Mouse (Mus musculus) hindbrain, embryonic 11.5 days (tissue): ENCODE measurements around the gene Zfp473. TPM values are rescaled to one million over a fixed set of nuclear protein-coding genes. Genes with fewer than 3 reads are reported as not detected.

Source experiments
- ATAC-seq: fragments of 200-750 bp; cut with Nextera tagmentation; 2 replicates; pipeline ENCODE4 v1.8.0; 2017; ENCODE audit warnings: mild to moderate bottlenecking, moderate TSS enrichment, moderate library complexity; ENCODE audit not compliant: low FRiP score
- DNase-seq: peaks from one replicate; pipeline ENCODE4 v3.0.0-alpha.2; 2015; ENCODE audit warnings: low spot score
- H3K27ac ChIP-seq: fragments of 300-500 bp; sonication (generic); 2 replicates; pipeline ENCODE4 v1.5.1; 2014; ENCODE audit warnings: mild to moderate bottlenecking, low read depth, low read length
- H3K27me3 ChIP-seq: fragments of 300-500 bp; sonication (generic); 2 replicates; pipeline ENCODE4 v1.6.1; 2014; ENCODE audit warnings: mild to moderate bottlenecking, low read length, moderate library complexity, mixed read lengths; ENCODE audit not compliant: control insufficient read depth, insufficient read depth
- H3K36me3 ChIP-seq: fragments of 300-500 bp; sonication (generic); 2 replicates; pipeline ENCODE4 v1.6.1; 2014; ENCODE audit warnings: mild to moderate bottlenecking, low read length, moderate library complexity, mixed read lengths; ENCODE audit not compliant: control insufficient read depth, insufficient read depth
- H3K4me1 ChIP-seq: fragments of 300-500 bp; sonication (generic); replicated peaks from 2 replicates; pipeline ENCODE4 v1.6.1; 2014; ENCODE audit warnings: low read length, mixed read lengths; ENCODE audit not compliant: control insufficient read depth, insufficient read depth
- H3K4me2 ChIP-seq: fragments of 300-500 bp; sonication (generic); replicated peaks from 2 replicates; pipeline ENCODE4 v1.6.1; 2014; ENCODE audit warnings: mild to moderate bottlenecking, low read depth, low read length
- H3K4me3 ChIP-seq: fragments of 300-500 bp; sonication (generic); 2 replicates; pipeline ENCODE4 v1.5.1; 2014; ENCODE audit warnings: low read depth, low read length
- H3K9ac ChIP-seq: fragments of 300-500 bp; sonication (generic); 2 replicates; pipeline ENCODE4 v1.6.1; 2014; ENCODE audit warnings: low read depth, low read length
- H3K9me3 ChIP-seq: fragments of 300-500 bp; sonication (generic); 2 replicates; pipeline ENCODE4 v1.6.1; 2016; ENCODE audit warnings: low read length; ENCODE audit not compliant: control insufficient read depth
- WGBS: fragments of 180-500 bp; shearing (Covaris S2); extraction: QIAGEN DNeasy Blood & Tissue Kit; methylation state at CpG from one replicate; pipeline ENCODE4 v1.1.7; 2014; 5-methylcytosine and 5-hydroxymethylcytosine counted together
- polyA plus RNA-seq: library from polyadenylated mRNA; unstranded; fragments of >200 nt; fragmentation: Nextera tagmentation; extraction: Ambion mirVana; gene quantifications from 2 replicates; pipeline ENCODE4 v1.2.1, GENCODE M21; 2014

Gene Zfp473
- polyA plus RNA-seq, 1 experiment from 2014 or later: 3.0 TPM

DNA sequence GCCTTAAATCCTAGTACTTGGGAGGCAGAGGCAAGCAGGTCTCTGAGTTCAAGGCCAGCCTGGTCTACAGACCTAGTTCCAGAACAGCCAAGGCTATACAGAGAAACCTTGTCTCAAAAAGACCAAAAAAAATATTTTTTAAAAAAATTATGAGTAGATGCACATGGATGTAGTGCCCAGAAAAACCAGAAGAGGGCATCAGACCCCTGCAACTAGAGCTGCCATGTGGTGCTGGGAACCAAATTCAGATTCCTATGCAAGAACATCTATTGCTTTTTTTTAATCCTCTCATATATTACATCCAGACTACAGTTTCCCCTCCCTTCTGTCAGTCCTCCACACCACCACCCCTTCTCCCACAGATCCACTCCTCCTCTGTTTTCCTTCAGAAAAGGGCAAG is 44.5 kb downstream of the Zfp473 start:
- Histone ChIP-seq H3K27me3 (no peaks in the 10 kb centered on the region), H3K9me3 (no peaks in the 10 kb centered on the region), H3K36me3 (no peaks in the 10 kb centered on the region), H3K27ac (no peak overlapping the region), H3K9ac (no peak overlapping the region), H3K4me2 (no peak overlapping the region), H3K4me3 (no peak overlapping the region), H3K4me1 (no peaks in the 10 kb centered on the region)
- no peak for DNase-seq
- no peak for ATAC-seq

DNA sequence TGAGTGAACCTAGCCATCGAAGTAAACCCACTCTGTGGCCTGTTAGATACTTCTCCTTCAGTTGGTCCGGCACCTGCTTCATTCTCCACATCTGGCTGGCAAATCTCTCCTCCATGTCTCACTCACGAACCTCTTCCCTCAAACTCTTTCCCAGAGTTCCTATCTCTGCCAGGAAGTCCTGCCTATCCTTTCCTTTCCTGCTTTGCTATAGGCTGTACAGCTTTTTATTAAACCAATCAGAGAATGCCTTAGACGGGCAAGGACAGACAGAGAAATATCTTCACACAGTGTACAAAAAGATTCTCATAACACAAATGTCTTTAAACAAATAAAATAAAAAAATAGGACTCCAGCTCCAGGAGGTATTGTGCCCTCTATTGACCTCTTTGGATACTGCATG is 45.8 kb downstream of the Zfp473 start:
- no peak overlapping the region for H3K4me2 ChIP-seq
- no peak overlapping the region for H3K4me3 ChIP-seq
- H3K27me3 ChIP-seq: no peaks in the 10 kb centered on the region
- no peaks in the 10 kb centered on the region for H3K9me3 ChIP-seq
- no peak overlapping the region for H3K27ac ChIP-seq
- H3K9ac ChIP-seq: no peak overlapping the region
- no peaks in the 10 kb centered on the region for H3K36me3 ChIP-seq
- WGBS: 91% methylated on average over 4 of the region's 4 CpGs
- H3K4me1 ChIP-seq: no peaks in the 10 kb centered on the region
- DNase-seq (no peak), ATAC-seq (no peak)

DNA sequence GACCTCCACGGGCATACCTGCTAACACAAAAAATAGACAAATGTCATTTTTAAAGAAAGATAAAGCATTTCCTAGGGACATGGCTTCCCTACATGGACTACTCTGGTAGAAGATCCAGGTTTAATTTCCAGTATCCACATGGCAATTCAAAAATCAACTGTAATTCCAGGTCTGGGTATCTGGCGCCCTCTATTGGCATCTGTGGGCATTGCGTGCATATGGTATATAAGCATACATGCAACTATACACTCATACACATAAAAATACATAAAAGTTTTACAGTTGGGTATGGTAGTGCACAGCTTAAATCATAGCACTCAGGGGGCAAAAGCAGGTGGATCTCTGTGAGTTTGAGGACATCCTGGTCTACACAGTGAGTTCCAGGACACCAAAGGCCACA is 46.5 kb downstream of the Zfp473 start:
- peak; percentile 54 for DNase-seq
- no peak for ATAC-seq

DNA sequence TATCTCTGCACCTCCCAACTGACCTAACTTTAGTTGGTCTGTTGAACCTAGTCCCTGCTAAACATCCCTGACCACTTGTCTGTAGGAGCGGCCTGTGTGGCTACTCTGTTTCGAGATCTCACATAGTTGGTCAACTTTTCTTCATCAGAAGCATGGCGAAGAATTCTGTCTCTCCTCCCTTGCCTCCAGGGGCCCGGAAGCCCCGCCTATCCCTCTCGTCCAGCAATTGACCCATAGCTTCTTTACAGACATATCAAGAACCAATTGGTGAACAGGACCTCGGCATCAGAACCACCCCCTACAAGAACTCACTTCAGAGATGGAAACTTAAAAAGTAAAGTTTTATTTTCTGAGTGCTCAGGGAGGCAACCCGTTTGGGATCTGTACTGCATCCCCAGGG is 47.9 kb downstream of the Zfp473 start:
- no peak overlapping the region for H3K27ac ChIP-seq
- WGBS: 76% methylated on average over 8 of the region's 8 CpGs
- H3K9ac ChIP-seq: no peak overlapping the region
- no peak for DNase-seq
- no peak overlapping the region for H3K4me3 ChIP-seq
- H3K36me3 ChIP-seq: no peaks in the 10 kb centered on the region
- no peak overlapping the region for H3K4me2 ChIP-seq
- H3K4me1 ChIP-seq: no peaks in the 10 kb centered on the region
- H3K27me3 ChIP-seq: no peaks in the 10 kb centered on the region
- no peaks in the 10 kb centered on the region for H3K9me3 ChIP-seq
- ATAC-seq: no peak

More for the DNA sequence above, 46.5 kb downstream of the Zfp473 start:
- H3K4me1 ChIP-seq: no peaks in the 10 kb centered on the region
- no peaks in the 10 kb centered on the region for H3K9me3 ChIP-seq
- no peak overlapping the region for H3K4me3 ChIP-seq
- no peak overlapping the region for H3K9ac ChIP-seq
- no peak overlapping the region for H3K27ac ChIP-seq
- WGBS: 60% methylated on average over 3 of the region's 3 CpGs
- H3K36me3 ChIP-seq: no peaks in the 10 kb centered on the region
- no peak overlapping the region for H3K4me2 ChIP-seq
- H3K27me3 ChIP-seq: no peaks in the 10 kb centered on the region

DNA sequence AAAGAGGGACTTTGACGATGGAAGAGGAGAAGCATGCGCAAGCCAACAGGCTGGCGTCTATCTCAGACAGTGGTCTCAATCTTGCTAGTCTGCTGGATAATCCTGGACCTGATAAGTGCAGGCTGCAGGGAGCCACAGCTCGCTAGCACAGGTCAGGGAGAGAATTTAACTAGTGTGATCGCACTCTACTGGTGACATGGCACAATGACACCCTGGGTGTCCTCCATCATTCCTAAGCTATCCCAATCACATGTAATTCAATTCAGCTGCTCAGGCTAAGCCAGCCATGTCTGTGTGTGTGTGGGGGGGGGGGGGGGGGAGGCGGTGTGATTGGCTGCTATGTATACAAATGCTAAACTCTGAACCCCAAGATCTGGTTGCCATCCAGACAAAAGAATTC is 48.9 kb downstream of the Zfp473 start:
- H3K9me3 ChIP-seq: no peaks in the 10 kb centered on the region
- no peaks in the 10 kb centered on the region for H3K4me1 ChIP-seq
- 7% methylated on average over 6 of the region's 6 CpGs for whole genome bisulfite sequencing
- H3K4me3 ChIP-seq: no peak overlapping the region
- no peak overlapping the region for H3K9ac ChIP-seq
- H3K4me2 ChIP-seq: no peak overlapping the region
- no peaks in the 10 kb centered on the region for H3K27me3 ChIP-seq
- peak; percentile 58 for DNase-seq
- H3K36me3 ChIP-seq: no peaks in the 10 kb centered on the region
- H3K27ac ChIP-seq: no peak overlapping the region
- peak; percentile 67 for ATAC-seq

DNA sequence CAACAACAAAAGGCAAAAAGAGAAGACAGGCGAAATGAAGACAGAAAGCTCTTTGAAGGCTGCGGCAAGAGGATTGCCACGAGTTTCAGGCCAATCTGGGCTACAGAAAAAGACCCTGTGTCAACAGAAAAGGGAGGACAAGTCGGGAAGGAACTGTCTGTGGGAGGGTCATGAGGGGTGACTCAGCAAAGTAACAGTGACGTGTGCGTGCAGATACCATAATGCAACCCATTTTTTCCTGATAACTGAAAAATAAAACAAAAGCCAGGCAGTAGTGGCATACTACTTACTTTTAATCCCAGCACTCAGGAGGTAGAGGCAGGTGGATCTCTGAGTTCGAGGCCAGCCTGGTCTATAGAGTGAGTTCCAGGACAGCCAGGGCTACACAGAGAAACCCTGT is 52.9 kb downstream of the Zfp473 start:
- Histone ChIP-seq H3K4me2 (no peak overlapping the region), H3K9me3 (no peaks in the 10 kb centered on the region), H3K4me1 (no peaks in the 10 kb centered on the region), H3K27me3 (no peaks in the 10 kb centered on the region), H3K4me3 (no peak overlapping the region), H3K36me3 (no peaks in the 10 kb centered on the region), H3K9ac (no peak overlapping the region), H3K27ac (no peak overlapping the region)
- ATAC-seq: no peak
- 67% methylated on average over 7 of the region's 7 CpGs for WGBS
- no peak for DNase-seq

DNA sequence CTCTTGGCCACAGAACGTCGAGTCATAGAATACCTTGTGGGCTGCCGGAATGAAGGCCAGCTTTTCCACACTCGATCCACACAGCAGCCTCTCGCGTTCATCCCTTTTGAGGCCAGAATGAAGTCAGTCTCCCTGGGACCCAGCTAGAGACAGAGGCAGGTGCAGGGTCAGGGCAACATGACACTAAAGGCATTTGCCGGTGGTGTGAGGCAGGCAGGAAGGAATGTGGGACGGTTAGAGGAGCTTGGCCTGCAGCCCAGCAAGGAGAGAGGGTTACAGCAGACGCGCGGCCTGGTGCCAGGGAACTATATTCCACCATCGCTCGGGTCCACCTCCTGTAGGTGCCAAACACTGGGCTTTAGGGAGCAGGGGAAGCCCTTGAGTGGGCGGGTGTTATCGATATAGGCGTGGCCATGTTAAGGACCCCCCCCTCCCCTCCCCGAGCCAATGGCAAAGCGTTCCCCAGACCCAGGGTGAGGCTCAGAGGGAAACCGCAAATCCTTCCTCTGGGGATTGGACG is 53.6 kb downstream of the Zfp473 start:
- Histone ChIP-seq H3K27ac (no peak overlapping the region), H3K4me2 (no peak overlapping the region), H3K4me1 (no peaks in the 10 kb centered on the region), H3K4me3 (no peak overlapping the region), H3K9me3 (no peaks in the 10 kb centered on the region), H3K36me3 (no peaks in the 10 kb centered on the region), H3K27me3 (no peaks in the 10 kb centered on the region), H3K9ac (no peak overlapping the region)
- ATAC-seq: no peak
- WGBS: 19% methylated on average over 20 of the region's 20 CpGs
- DNase-seq: peak; percentile 14

DNA sequence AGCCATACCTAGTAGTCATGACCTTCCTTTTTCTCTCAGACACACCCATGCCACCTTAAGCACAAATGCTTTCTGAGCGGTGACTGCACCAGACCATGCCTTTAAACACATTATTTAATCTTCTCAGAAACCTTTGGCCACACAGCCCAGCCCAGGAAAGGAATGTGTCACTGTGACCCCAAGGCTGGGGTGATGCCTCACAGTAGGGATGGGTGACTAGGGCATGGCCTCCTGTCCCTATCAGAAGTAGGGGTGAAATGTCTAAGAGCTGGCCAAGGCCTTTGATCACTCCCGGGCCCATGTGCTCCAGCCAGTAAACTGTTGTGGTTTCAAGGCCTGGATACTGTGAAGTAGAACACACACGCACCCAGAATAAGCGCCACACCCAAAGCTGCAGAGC is 55.6 kb downstream of the Zfp473 start:
- ATAC-seq (no peak), DNase-seq (no peak)
- 92% methylated on average over 4 of the region's 4 CpGs for WGBS

DNA sequence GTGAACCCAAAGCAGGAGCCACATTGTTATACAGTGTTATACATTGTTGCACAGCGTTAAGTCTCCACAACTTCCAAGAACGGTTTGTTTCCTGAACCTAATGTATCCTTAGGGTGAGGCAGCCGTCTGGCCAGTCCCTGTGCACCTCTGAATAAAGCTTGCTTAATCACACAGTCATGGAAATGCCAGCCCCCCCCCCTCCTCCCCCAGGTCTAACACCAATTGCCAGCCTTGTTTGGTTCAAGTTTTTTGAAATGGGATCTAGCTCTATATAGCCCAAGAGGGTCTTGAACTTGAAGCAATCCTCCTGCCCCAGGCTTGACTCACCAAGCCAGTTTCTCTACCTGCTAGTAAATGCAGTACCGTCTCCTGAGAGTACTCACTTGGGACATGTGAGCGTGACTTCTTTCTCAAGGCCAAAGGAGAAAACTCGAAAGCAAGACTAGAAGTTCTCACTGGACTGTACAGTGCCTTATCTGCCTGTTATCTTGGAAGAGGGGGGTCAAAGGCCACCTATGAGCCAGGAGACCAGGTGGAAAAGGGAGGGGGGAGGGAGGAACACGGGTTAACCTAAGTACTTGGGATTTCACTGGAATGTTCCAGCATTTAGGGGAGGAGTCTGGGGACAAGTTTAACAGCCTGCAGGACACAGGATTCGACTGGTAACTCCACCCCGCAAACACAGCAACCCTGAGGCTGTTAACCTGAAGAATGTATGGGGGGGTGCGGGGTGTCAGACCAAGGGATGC is 57.2 kb downstream of the Zfp473 start:
- 80% methylated on average over 10 of the region's 10 CpGs for WGBS
- no peak overlapping the region for H3K27ac ChIP-seq
- H3K9me3 ChIP-seq: no peaks in the 10 kb centered on the region
- ATAC-seq: no peak
- H3K27me3 ChIP-seq: no peaks in the 10 kb centered on the region
- no peak for DNase-seq
- no peak overlapping the region for H3K4me3 ChIP-seq
- H3K36me3 ChIP-seq: no peaks in the 10 kb centered on the region
- H3K4me2 ChIP-seq: no peak overlapping the region
- H3K4me1 ChIP-seq: no peaks in the 10 kb centered on the region
- H3K9ac ChIP-seq: no peak overlapping the region

More for the DNA sequence above, 55.6 kb downstream of the Zfp473 start:
- H3K27ac ChIP-seq: no peak overlapping the region
- H3K4me1 ChIP-seq: no peaks in the 10 kb centered on the region
- H3K9me3 ChIP-seq: no peaks in the 10 kb centered on the region
- H3K4me2 ChIP-seq: no peak overlapping the region
- no peaks in the 10 kb centered on the region for H3K36me3 ChIP-seq
- H3K4me3 ChIP-seq: no peak overlapping the region
- no peaks in the 10 kb centered on the region for H3K27me3 ChIP-seq
- no peak overlapping the region for H3K9ac ChIP-seq
